Mouse (Mus musculus): Measurements from ENCODE around the gene H2al1e. TPM values are rescaled to one million over a fixed set of nuclear protein-coding genes. Genes with fewer than 3 reads are reported as not detected.

The H2al1e gene
- polyA plus RNA-seq, 1 experiment = 7.7 TPM

DNA sequence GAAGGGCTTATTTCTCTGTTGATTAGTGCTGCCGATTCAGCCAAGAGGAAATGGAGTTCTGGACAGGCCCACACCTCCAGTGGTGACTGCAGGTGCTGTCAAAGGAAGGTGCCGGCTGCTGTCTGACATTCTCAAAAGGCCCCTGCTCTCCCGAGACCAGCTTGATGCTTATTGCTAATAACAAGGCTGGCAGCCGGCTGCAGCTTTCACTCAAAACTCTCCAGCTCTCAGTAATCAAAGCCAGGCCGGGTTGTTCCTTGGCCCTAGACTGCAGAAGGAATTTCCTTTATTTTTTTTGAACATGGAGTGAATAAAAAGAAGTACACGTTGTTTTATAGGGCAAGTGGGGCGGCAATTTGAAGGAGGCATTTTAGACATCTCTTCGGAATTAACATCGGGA, 34.0 kb downstream of the H2al1e start:
- Histone ChIP-seq H3K4me1 (ENCODE audit: control insufficient read depth, insufficient read depth, low read length) (no peaks in the 10 kb centered on the region), H3K4me3 (ENCODE audit: control insufficient read depth, low read depth, low read length) (no peak overlapping the region), H3K27ac (ENCODE audit: control insufficient read depth, insufficient read depth, low read depth, low read length) (no peak overlapping the region), H3K27me3 (ENCODE audit: control insufficient read depth, insufficient read depth, low read length) (no peaks in the 10 kb centered on the region), H3K36me3 (ENCODE audit: control insufficient read depth, insufficient read depth, low read length) (no peaks in the 10 kb centered on the region)
- TF ChIP-seq CTCF (IDR thresholded peaks at IDR 0.05; ENCODE audit: control insufficient read depth, insufficient read depth, insufficient replicate concordance, low read depth, low read length) (no peak), POLR2A (IDR thresholded peaks at IDR 0.05; ENCODE audit: control insufficient read depth, low read depth, low read length) (no peak)

DNA sequence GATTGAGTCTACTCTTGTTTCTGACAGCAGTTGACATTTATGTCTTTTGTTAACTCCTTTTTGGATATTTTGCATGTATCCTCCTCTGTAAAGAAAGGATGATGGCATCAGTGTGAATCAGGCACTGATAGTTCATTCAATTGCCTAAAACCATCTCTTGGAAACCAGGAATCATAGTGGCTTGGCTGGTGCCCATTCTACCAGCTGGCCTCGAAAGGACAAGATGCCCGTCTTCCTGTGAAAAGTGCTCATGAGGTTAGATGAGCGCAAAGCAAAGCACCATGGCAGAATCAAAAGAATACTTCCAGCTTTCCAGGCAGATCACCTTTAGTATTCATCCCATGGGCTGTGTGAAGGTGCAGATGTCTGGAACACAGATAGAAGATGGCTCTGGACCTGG, 35.0 kb downstream of the H2al1e start:
- Histone ChIP-seq H3K4me3 (ENCODE audit: control insufficient read depth, low read depth, low read length) (no peak overlapping the region), H3K27ac (ENCODE audit: control insufficient read depth, insufficient read depth, low read depth, low read length) (no peak overlapping the region), H3K27me3 (ENCODE audit: control insufficient read depth, insufficient read depth, low read length) (no peaks in the 10 kb centered on the region), H3K36me3 (ENCODE audit: control insufficient read depth, insufficient read depth, low read length) (no peaks in the 10 kb centered on the region), H3K4me1 (ENCODE audit: control insufficient read depth, insufficient read depth, low read length) (no peaks in the 10 kb centered on the region)
- TF ChIP-seq CTCF (IDR thresholded peaks at IDR 0.05; ENCODE audit: control insufficient read depth, insufficient read depth, insufficient replicate concordance, low read depth, low read length) (no peak), POLR2A (IDR thresholded peaks at IDR 0.05; ENCODE audit: control insufficient read depth, low read depth, low read length) (no peak)

DNA sequence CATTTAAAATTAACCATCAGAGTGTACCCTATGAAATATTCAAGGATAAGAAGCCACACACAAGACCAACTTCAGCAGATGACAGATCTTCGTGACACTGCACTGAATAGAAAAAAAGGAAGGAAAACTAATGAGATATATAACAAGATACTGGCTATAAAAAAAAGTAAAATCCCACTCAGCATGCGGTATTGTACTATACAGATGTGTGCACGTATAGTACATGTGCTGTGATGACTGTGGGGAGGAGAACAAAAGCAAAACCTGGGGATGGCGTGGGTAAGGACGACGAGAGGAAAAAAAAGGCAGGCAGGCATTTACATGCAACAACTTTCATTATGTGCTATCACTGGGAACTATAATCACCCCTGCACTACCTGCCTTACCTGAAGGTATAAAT, 49.1 kb downstream of the H2al1e start:
- Histone ChIP-seq H3K27ac (ENCODE audit: control insufficient read depth, insufficient read depth, low read depth, low read length) (no peak overlapping the region), H3K4me1 (ENCODE audit: control insufficient read depth, insufficient read depth, low read length) (no peaks in the 10 kb centered on the region), H3K4me3 (ENCODE audit: control insufficient read depth, low read depth, low read length) (no peak overlapping the region), H3K36me3 (ENCODE audit: control insufficient read depth, insufficient read depth, low read length) (no peaks in the 10 kb centered on the region), H3K27me3 (ENCODE audit: control insufficient read depth, insufficient read depth, low read length) (no peaks in the 10 kb centered on the region)
- no peak for TF ChIP-seq CTCF (IDR thresholded peaks at IDR 0.05; ENCODE audit: control insufficient read depth, insufficient read depth, insufficient replicate concordance, low read depth, low read length)
- TF ChIP-seq POLR2A (IDR thresholded peaks at IDR 0.05; ENCODE audit: control insufficient read depth, low read depth, low read length) = no peak

DNA sequence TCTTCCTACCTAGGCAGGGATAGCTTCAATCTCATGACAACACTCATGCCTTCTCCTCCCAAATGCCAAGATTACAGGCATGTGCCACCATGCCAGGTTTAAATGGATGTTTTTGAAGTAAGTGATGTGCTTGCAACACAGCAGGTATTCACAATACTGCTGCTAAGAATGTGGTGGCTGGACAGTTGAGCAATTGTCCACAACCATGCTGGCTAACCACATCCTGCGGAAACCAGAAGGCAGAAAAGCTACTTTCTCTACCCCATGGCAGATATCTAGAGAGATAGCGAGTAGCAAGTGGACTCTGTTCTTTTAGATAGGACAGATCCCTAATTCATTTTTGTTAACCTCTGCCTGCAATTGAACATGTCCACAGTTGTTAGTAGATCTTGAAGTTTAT, 49.5 kb downstream of the H2al1e start:
- TF ChIP-seq POLR2A (IDR thresholded peaks at IDR 0.05; ENCODE audit: control insufficient read depth, low read depth, low read length) (no peak), CTCF (IDR thresholded peaks at IDR 0.05; ENCODE audit: control insufficient read depth, insufficient read depth, insufficient replicate concordance, low read depth, low read length) (no peak)
- Histone ChIP-seq H3K4me1 (ENCODE audit: control insufficient read depth, insufficient read depth, low read length) (no peaks in the 10 kb centered on the region), H3K27ac (ENCODE audit: control insufficient read depth, insufficient read depth, low read depth, low read length) (no peak overlapping the region), H3K27me3 (ENCODE audit: control insufficient read depth, insufficient read depth, low read length) (no peaks in the 10 kb centered on the region), H3K4me3 (ENCODE audit: control insufficient read depth, low read depth, low read length) (no peak overlapping the region), H3K36me3 (ENCODE audit: control insufficient read depth, insufficient read depth, low read length) (no peaks in the 10 kb centered on the region)

Other genes starting within 250 kb of the H2al1e start
- gene H2al1a, start 12.7 kb upstream of the H2al1e start, polyA plus RNA-seq (2012; rRNA removed) = 1.9 and 2.2 TPM in 2 replicates
- gene H2al1b, start 9.5 kb upstream of the H2al1e start, polyA plus RNA-seq (2012; rRNA removed) = 28.9 and 34.3 TPM in 2 replicates
- not detected in 2 replicates for gene H2al1c, start 6.3 kb upstream of the H2al1e start, polyA plus RNA-seq (2012; rRNA removed)
- not detected in 2 replicates for gene H2al1d, start 3.1 kb upstream of the H2al1e start, polyA plus RNA-seq (2012; rRNA removed)
- not detected in 2 replicates for gene H2al1f, start 3.2 kb downstream of the H2al1e start, polyA plus RNA-seq (2012; rRNA removed)
- gene H2al1g, start 6.3 kb downstream of the H2al1e start, polyA plus RNA-seq (2012; rRNA removed) = 36.2 and 37.6 TPM in 2 replicates
- not detected in 2 replicates for gene H2al1h, start 9.6 kb downstream of the H2al1e start, polyA plus RNA-seq (2012; rRNA removed)
- gene H2al1i, start 12.7 kb downstream of the H2al1e start, polyA plus RNA-seq (2012; rRNA removed) = not detected in 2 replicates
- gene H2al1j, start 15.9 kb downstream of the H2al1e start, polyA plus RNA-seq (2012; rRNA removed) = not detected in 2 replicates

Measured in testis, adult 2 months (tissue).